In the genomic region with DNA sequence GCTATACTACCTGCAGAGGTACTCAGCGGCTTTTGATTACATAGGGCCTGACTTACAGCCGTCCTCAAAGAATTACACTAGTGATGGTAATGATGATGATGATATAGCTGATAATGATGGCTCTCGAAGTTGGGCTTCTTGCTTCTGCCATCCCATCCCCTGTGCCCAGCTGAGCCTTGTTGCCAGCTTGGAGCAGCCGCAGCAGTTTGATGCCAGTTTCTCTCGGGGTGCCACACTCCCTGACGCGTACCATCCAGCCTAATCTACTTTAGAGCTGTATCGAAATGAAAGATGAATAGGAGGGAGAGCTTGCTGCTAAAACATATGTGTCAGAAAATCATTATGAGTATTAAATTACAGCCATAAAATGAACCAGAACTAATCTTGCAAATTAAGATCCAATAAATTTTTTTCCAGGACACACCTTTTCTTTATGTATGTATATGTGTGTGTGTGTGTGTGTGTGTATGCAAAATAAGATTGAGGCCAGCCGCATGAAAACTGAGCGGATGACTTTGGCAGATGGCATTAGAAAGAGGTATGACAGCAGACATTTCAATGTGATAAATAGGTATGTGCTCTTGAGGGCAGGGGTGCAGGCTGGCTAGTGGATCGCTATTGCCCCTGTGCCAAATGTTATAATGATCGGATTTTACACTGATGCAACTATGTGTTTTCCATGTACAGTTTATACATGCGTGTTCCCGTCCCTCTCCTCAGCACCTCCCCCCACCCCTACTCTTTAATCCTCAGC, we compare ENCODE assay signal across 10 mouse cellular contexts.
DNase-seq lines count a peak whose midpoint lies in the region; ATAC-seq and TF ChIP-seq lines count a peak whose summit lies in the region.
"Had no signal": no experiment of that assay in that cellular context is flagged by ENCODE, and none has a peak within 500 bp of the region (broad histone marks: within the 10 kb centered on the region; RNA-seq: fewer than 3 reads in every experiment).

No protein-coding gene starts in this region.

- WGBS in heart, postnatal 0 days: 66% methylated on average over 14 of the region's 14 CpGs
- WGBS in forebrain, embryonic 13.5 days: 48% methylated on average over 14 of the region's 14 CpGs

- DNase-seq in heart, postnatal 0 days (ENCODE audit: low spot score): no peak
- no peak for DNase-seq in heart, postnatal 10 days
- DNase-seq in mesoderm, embryonic 11.5 days (ENCODE audit: low read depth, low spot score): peak; percentile 32
- no peak for DNase-seq in right cerebral cortex, postnatal 4 days
- no peak for DNase-seq in layer of hippocampus, adult 9-10 months (ENCODE audit: low spot score)
- DNase-seq: thymus, adult 2 months had no signal

- no peak for TF ChIP-seq CTCF in heart, postnatal 0 days (IDR thresholded peaks at IDR 0.05; ENCODE audit: low read depth)

- peaks cover 28% of the 10 kb centered on the region for H3K4me1 ChIP-seq in heart, postnatal 0 days (ENCODE audit: control insufficient read depth, insufficient read depth)
- peaks cover 14% of the 10 kb centered on the region for H3K4me1 ChIP-seq in brown adipose tissue, adult 24 weeks (ENCODE audit: control insufficient read depth, insufficient read depth, insufficient read length, low read length)
- H3K4me1 ChIP-seq in forebrain, embryonic 13.5 days: peaks cover 55% of the 10 kb centered on the region

- no peak for ATAC-seq in heart, postnatal 0 days (ENCODE audit: insufficient read depth, low read depth)
- no peak for ATAC-seq in forebrain, embryonic 13.5 days
- no peak for ATAC-seq in megakaryocyte, adult 5-6 weeks (ENCODE audit: poor library complexity, severe bottlenecking)

- peak overlapping the region; percentile 92 for H3K27ac ChIP-seq in heart, postnatal 0 days (ENCODE audit: low read depth)
- H3K27ac ChIP-seq in brown adipose tissue, adult 24 weeks (replicated peaks; ENCODE audit: low read depth, low read length): peak overlapping the region; percentile 93
- no peak overlapping the region; the same call in 1 of the 2 replicates for H3K27ac ChIP-seq in forebrain, embryonic 13.5 days

- 0 out of 2 replicates have a peak, but pooled peaks cover 5% of the 10 kb centered on the region for H3K9me3 ChIP-seq in heart, postnatal 0 days (replicated peaks; ENCODE audit: control insufficient read depth, low read length)
- 0 out of 2 replicates have a peak, but pooled peaks cover 8% of the 10 kb centered on the region for H3K9me3 ChIP-seq in forebrain, embryonic 13.5 days (replicated peaks)

- peak overlapping the region; percentile 38; the same call in 1 of the 2 replicates for H3K4me3 ChIP-seq in heart, postnatal 0 days (ENCODE audit: low read depth, low read length)
- peak overlapping the region; percentile 34 for H3K4me3 ChIP-seq in brown adipose tissue, adult 24 weeks (ENCODE audit: insufficient read depth, low read depth, low read length)
- no peak overlapping the region for H3K4me3 ChIP-seq in forebrain, embryonic 13.5 days

- 0 out of 2 replicates have a peak overlapping the region, but pooled peaks have one; percentile 60 for H3K9ac ChIP-seq in heart, postnatal 0 days (replicated peaks; ENCODE audit: low read depth, low read length)
- H3K9ac ChIP-seq in forebrain, embryonic 13.5 days: no peak overlapping the region

- H3K27me3 ChIP-seq in heart, postnatal 0 days (ENCODE audit: control insufficient read depth, insufficient read depth, low read length): no peaks in the 10 kb centered on the region
- H3K27me3 ChIP-seq in forebrain, embryonic 13.5 days: peaks cover 31% of the 10 kb centered on the region

- TF ChIP-seq EP300 in heart, postnatal 0 days (IDR thresholded peaks at IDR 0.05; ENCODE audit: low read depth): no peak

- no peaks in the 10 kb centered on the region for H3K36me3 ChIP-seq in heart, postnatal 0 days (replicated peaks; ENCODE audit: control insufficient read depth, insufficient read depth, low read length)
- no peaks in the 10 kb centered on the region for H3K36me3 ChIP-seq in forebrain, embryonic 13.5 days (ENCODE audit: poor library complexity, severe bottlenecking)

- H3K4me2 ChIP-seq in heart, postnatal 0 days (ENCODE audit: low read depth, low read length): peak overlapping the region; percentile 57
- H3K4me2 ChIP-seq in forebrain, embryonic 13.5 days: peak overlapping the region; percentile 37
- H3K4me2 ChIP-seq: liver, embryonic 11.5 days had no signal

- intact Hi-C loops in heart, postnatal 10 days (cut with DNase I): loop anchor here (2.0 to 5.0 kb wide), 3 partner anchors 161 to 505 kb away; no protein-coding TSS in a partner anchor
